Mouse (Mus musculus): ENCODE measurements around the gene Usp46. TPM values are rescaled to one million over a fixed set of nuclear protein-coding genes. Genes with fewer than 3 reads are reported as not detected.
A peak's percentile ranks its signal among the peaks of the same experiment; 100 is the strongest.
"Not testable (repeated sequence)": the region's sequence is repeated elsewhere in the genome, so short reads cannot be mapped to it uniquely, and the experiment has no call there.

Usp46 gene
- polyA plus RNA-seq, 1 experiment = 0.36 TPM

GRCm38 (mm10) chr5:74077959-74078358 is 9.7 kb upstream of the Usp46 start:
- no peaks in the 10 kb centered on the region for H3K9me3 ChIP-seq (ENCODE audit: control insufficient read depth, low read length)
- no peaks in the 10 kb centered on the region for H3K36me3 ChIP-seq (ENCODE audit: control insufficient read depth)
- H3K4me1 ChIP-seq (ENCODE audit: control insufficient read depth) = no peaks in the 10 kb centered on the region
- no peak overlapping the region for H3K4me3 ChIP-seq (replicated peaks)
- H3K27me3 ChIP-seq (ENCODE audit: control insufficient read depth) = peaks cover 33% of the 10 kb centered on the region
- TF ChIP-seq GATA1 (IDR thresholded peaks at IDR 0.05; ENCODE audit: low read length) (no peak), TAL1 (IDR thresholded peaks at IDR 0.05; ENCODE audit: low read length) (no peak)

DNA sequence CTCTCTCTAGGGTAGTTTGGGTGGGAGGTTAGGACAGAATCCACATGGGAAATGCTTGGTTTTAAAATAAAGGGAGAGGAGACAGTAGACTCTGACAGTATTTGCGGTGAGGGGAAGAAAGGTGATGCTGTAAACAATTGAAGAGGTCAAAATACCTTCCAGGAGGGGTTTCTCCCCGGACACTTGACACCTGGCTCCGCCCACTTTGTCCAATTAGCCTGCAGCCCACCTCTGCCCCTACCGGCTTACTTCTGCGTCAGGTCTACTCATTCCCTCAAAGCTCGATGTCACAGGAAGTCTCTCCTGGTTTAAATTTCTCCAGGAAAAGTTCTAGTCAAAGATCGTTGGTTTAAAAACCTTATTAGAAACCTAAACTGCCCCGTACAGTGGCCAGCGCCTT is 8.5 kb upstream of the Usp46 start:
- Histone ChIP-seq H3K4me1 (ENCODE audit: control insufficient read depth) (no peaks in the 10 kb centered on the region), H3K36me3 (ENCODE audit: control insufficient read depth) (no peaks in the 10 kb centered on the region), H3K9me3 (ENCODE audit: control insufficient read depth, low read length) (no peaks in the 10 kb centered on the region), H3K27me3 (ENCODE audit: control insufficient read depth) (peaks cover 33% of the 10 kb centered on the region), H3K4me3 (replicated peaks) (no peak overlapping the region)
- no peak for TF ChIP-seq TAL1 (IDR thresholded peaks at IDR 0.05; ENCODE audit: low read length)
- TF ChIP-seq GATA1 (IDR thresholded peaks at IDR 0.05; ENCODE audit: low read length) = no peak

GRCm38 (mm10) chr5:74070564-74070963 is 2.3 kb upstream of the Usp46 start:
- H3K36me3 ChIP-seq (ENCODE audit: control insufficient read depth); H3K9me3 ChIP-seq (ENCODE audit: control insufficient read depth, low read length); H3K27me3 ChIP-seq (ENCODE audit: control insufficient read depth); H3K4me3 ChIP-seq (replicated peaks): not testable (repeated sequence)
- peaks cover 42% of the 10 kb centered on the region for H3K4me1 ChIP-seq (ENCODE audit: control insufficient read depth)

GRCm38 (mm10) chr5:74068714-74069321 is 587 bp upstream of the Usp46 start:
- Histone ChIP-seq H3K27me3 (ENCODE audit: control insufficient read depth) (no peaks in the 10 kb centered on the region; the same call in 1 of the 2 replicates), H3K9me3 (ENCODE audit: control insufficient read depth, low read length) (no peaks in the 10 kb centered on the region), H3K4me1 (ENCODE audit: control insufficient read depth) (peaks cover 49% of the 10 kb centered on the region), H3K36me3 (ENCODE audit: control insufficient read depth) (peaks cover 12% of the 10 kb centered on the region), H3K4me3 (replicated peaks) (peak overlapping the region; percentile 99)
- no peak for TF ChIP-seq TAL1 (IDR thresholded peaks at IDR 0.05; ENCODE audit: low read length)

- H3K4me1 ChIP-seq (ENCODE audit: control insufficient read depth) = peaks cover 60% of the 10 kb centered on the region
- peak overlapping the region; percentile 99 for H3K4me3 ChIP-seq (replicated peaks)
- H3K27me3 ChIP-seq (ENCODE audit: control insufficient read depth) = no peaks in the 10 kb centered on the region
- H3K9me3 ChIP-seq (ENCODE audit: control insufficient read depth, low read length) = no peaks in the 10 kb centered on the region
- peaks cover 23% of the 10 kb centered on the region for H3K36me3 ChIP-seq (ENCODE audit: control insufficient read depth)
- TF ChIP-seq GATA1 (IDR thresholded peaks at IDR 0.05; ENCODE audit: low read length) (no peak), TAL1 (IDR thresholded peaks at IDR 0.05; ENCODE audit: low read length) (no peak)
Observed at GRCm38 (mm10) chr5:74067346-74067745, 885 bp downstream of the Usp46 start.

DNA sequence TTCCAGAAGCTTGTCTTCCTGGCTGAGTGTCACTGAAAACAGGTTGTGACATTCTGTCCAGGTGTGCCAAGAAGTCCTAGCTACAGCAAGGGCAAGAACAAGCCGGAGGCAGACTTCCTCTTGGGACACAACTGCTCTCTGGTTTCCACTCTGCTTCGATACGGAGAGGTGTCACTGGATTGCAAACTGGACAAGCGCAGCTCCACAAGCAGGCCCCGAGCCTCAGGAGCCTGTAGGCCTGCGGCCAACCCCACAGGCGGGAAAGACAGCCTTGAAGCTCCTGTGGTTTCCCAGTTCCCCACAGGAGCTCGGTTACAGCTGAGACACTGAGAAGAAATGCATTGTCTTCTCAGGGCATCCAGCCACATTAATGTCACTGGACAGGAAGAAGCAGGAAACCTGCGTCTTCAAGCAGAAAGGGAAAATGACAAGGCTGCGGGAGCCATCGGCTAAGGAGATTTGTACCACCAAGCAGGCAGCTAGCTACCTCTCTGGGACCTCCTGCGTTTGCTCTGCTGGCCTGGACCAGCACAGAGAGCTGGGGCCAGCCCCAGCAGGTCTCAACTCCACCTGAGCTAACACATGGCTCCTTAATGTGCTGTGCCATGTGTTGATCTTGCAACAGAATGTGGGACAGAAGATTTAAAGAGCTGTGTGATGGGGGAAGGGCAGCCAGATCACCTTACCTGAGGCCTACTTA is 1.7 kb downstream of the Usp46 start:
- Histone ChIP-seq H3K9me3 (ENCODE audit: control insufficient read depth, low read length) (no peaks in the 10 kb centered on the region), H3K36me3 (ENCODE audit: control insufficient read depth) (peaks cover 30% of the 10 kb centered on the region), H3K27me3 (ENCODE audit: control insufficient read depth) (no peaks in the 10 kb centered on the region), H3K4me3 (replicated peaks) (peak overlapping the region; percentile 99), H3K4me1 (ENCODE audit: control insufficient read depth) (peaks cover 68% of the 10 kb centered on the region)
- no peak for TF ChIP-seq TAL1 (IDR thresholded peaks at IDR 0.05; ENCODE audit: low read length)
- TF ChIP-seq GATA1 (IDR thresholded peaks at IDR 0.05; ENCODE audit: low read length) = no peak

- Histone ChIP-seq H3K27me3 (ENCODE audit: control insufficient read depth) (no peaks in the 10 kb centered on the region), H3K4me1 (ENCODE audit: control insufficient read depth) (peaks cover 76% of the 10 kb centered on the region), H3K36me3 (ENCODE audit: control insufficient read depth) (peaks cover 38% of the 10 kb centered on the region), H3K9me3 (ENCODE audit: control insufficient read depth, low read length) (no peaks in the 10 kb centered on the region), H3K4me3 (replicated peaks) (peak overlapping the region; percentile 99)
- TF ChIP-seq GATA1 (IDR thresholded peaks at IDR 0.05; ENCODE audit: low read length) = peak; percentile 53; the same call in 1 of the 2 replicates
- TF ChIP-seq TAL1 (IDR thresholded peaks at IDR 0.05; ENCODE audit: low read length) = no peak
Observed at GRCm38 (mm10) chr5:74065565-74066275, 2.5 kb downstream of the Usp46 start.

DNA sequence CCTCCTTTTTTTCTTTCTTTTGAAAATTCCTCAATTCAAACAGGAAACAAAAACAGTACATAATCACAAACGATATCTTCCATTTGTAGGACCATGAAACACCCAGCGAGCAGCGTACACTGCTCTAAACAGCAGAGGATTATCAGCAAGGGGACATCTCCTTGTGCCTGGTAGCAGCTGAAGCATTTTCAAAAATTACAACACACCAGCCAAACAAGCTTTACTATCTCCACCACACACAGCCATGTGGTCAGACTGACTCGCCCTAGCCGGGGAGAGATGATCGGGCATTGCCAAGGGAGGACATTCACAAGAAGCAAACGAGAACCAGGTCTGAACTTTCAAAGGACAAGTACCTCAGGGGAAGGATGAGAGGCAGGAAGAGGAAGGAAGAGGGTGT is 3.4 kb downstream of the Usp46 start:
- H3K9me3 ChIP-seq (ENCODE audit: control insufficient read depth, low read length) = no peaks in the 10 kb centered on the region
- peaks cover 76% of the 10 kb centered on the region for H3K4me1 ChIP-seq (ENCODE audit: control insufficient read depth)
- peak overlapping the region; percentile 99 for H3K4me3 ChIP-seq (replicated peaks)
- H3K36me3 ChIP-seq (ENCODE audit: control insufficient read depth) = peaks cover 44% of the 10 kb centered on the region
- H3K27me3 ChIP-seq (ENCODE audit: control insufficient read depth) = no peaks in the 10 kb centered on the region
- TF ChIP-seq GATA1 (IDR thresholded peaks at IDR 0.05; ENCODE audit: low read length) (peak; percentile 68), TAL1 (IDR thresholded peaks at IDR 0.05; ENCODE audit: low read length) (no peak)

DNA sequence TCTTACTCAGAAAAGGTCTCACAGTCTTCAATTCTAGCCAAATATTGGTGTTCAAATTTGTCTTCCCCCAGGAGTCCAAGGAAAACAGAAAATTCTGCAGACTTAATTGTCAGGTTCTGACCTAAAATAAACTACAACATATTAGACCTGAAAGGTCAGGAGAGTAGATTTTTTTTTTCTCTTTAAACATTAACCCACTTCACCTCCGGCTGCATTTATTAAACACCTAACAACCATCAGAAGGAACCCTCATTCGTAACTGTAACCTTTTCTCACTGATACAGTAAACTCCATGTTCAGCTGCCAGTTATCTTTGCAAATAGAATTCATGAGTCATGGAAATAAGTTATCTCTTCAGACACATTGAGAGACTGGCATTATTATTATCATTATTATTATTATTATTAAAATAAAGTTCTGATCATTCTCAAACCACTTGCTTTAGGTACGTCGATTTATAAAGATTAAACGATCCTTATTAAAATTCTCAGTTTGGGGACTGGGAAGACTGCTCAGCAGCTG is 4.9 kb downstream of the Usp46 start:
- peaks cover 69% of the 10 kb centered on the region for H3K4me1 ChIP-seq (ENCODE audit: control insufficient read depth)
- peak overlapping the region; percentile 99 for H3K4me3 ChIP-seq (replicated peaks)
- peak; percentile 56 for TF ChIP-seq GATA1 (IDR thresholded peaks at IDR 0.05; ENCODE audit: low read length)
- no peak; the same call in 2 of the 3 replicates for TF ChIP-seq TAL1 (IDR thresholded peaks at IDR 0.05; ENCODE audit: low read length)
- H3K36me3 ChIP-seq (ENCODE audit: control insufficient read depth) = peaks cover 55% of the 10 kb centered on the region
- H3K9me3 ChIP-seq (ENCODE audit: control insufficient read depth, low read length) = no peaks in the 10 kb centered on the region
- no peaks in the 10 kb centered on the region for H3K27me3 ChIP-seq (ENCODE audit: control insufficient read depth)

Data from erythroblast, embryonic 14.5 days (primary cell).